Mouse (Mus musculus): Measurements from ENCODE around the gene Cmah.

- no peak for TF ChIP-seq CTCF (conservative IDR thresholded peaks at IDR 0.05; ENCODE audit: low read length)
- no peak for TF ChIP-seq NANOG (IDR thresholded peaks at IDR 0.05; ENCODE audit: borderline replicate concordance, low read length)
- no peak for TF ChIP-seq POU5F1 (IDR thresholded peaks at IDR 0.05; ENCODE audit: borderline replicate concordance, low read length)
These were observed 9.6 kb downstream of the Cmah start for GRCm38 (mm10) chr13:24336818-24337217.

Data from E14TG2a.4 (cell line).